In the genomic region with DNA sequence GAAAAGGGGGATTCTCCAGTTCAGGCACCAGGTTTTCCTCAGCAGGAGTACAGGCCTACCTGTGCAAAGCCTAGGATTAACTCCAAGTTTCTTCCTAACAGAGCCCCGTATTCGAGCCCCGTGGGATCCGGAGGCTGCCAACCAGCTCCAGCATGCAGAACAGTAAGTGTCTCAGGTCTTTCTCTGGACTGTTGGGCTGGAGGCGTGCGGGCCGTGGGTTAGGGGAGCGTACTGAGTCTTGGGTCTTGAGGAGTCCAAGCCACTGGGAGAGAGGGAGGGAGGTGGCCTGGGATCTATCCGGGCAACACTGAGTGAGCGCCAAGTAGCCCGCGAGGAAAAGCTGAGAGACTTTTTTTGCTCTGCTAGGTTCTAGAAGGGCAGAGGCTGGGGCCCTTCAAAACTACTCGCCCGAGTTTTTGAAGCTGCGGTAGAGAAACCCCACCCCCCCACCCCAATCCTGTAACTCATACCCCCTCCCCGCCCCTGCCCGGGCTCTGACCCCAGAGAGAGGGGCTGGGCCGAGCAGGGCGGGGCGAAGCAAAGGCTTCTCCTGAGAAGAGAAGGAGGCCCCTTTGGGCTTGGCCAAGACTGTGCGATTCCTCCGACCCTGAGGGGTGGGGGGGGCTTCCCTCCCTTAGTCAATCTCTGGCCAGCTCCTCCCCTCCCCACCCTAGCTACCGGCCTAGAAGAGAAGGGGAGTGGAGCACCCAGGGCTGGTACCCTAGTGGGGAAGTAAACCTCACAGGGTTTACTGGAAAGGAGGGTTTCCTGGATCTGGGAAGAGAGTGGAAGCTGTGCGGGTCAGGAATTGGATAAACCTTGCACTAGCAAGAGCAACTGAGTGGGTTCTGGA, we compare ENCODE assay signal across 10 mouse cellular contexts. TPM values are rescaled to one million over a fixed set of nuclear protein-coding genes. Genes with fewer than 3 reads are reported as not detected.
DNase-seq lines count a peak whose midpoint lies in the region; ATAC-seq and TF ChIP-seq lines count a peak whose summit lies in the region.
"Had no signal": no experiment of that assay in that cellular context is flagged by ENCODE, and none has a peak within 500 bp of the region (broad histone marks: within the 10 kb centered on the region; RNA-seq: fewer than 3 reads in every experiment).

No protein-coding gene starts in this region.

- H3K27me3 ChIP-seq in lung, embryonic 14.5 days (ENCODE audit: insufficient read depth, low read length) = peaks cover 96% of the 10 kb centered on the region
- peaks cover 98% of the 10 kb centered on the region for H3K27me3 ChIP-seq in embryonic facial prominence, embryonic 14.5 days (replicated peaks; ENCODE audit: control insufficient read depth, insufficient read depth, low read length)
- H3K27me3 ChIP-seq in limb, embryonic 10.5 days (ENCODE audit: low read depth, poor library complexity, severe bottlenecking) = peaks cover 100% of the 10 kb centered on the region
- peaks cover 86% of the 10 kb centered on the region for H3K27me3 ChIP-seq in stomach, embryonic 16.5 days (ENCODE audit: control insufficient read depth, insufficient read depth, low read length)

- H3K36me3 ChIP-seq in lung, embryonic 14.5 days (ENCODE audit: insufficient read depth) = no peaks in the 10 kb centered on the region
- no peaks in the 10 kb centered on the region for H3K36me3 ChIP-seq in embryonic facial prominence, embryonic 14.5 days (ENCODE audit: control insufficient read depth, insufficient read depth, low read length)
- H3K36me3 ChIP-seq in limb, embryonic 10.5 days = no peaks in the 10 kb centered on the region
- no peaks in the 10 kb centered on the region for H3K36me3 ChIP-seq in stomach, embryonic 16.5 days (ENCODE audit: control insufficient read depth, insufficient read depth, low read length)

- no peak for TF ChIP-seq POLR2A in lung, adult 2 months (IDR thresholded peaks at IDR 0.05; ENCODE audit: borderline replicate concordance, extremely low read depth, low read depth, low read length)

- H3K4me3 ChIP-seq in lung, embryonic 14.5 days (ENCODE audit: low read depth, low read length) = no peak overlapping the region
- no peak overlapping the region for H3K4me3 ChIP-seq in lung, adult 2 months (replicated peaks; ENCODE audit: extremely low read depth, low read depth, low read length)
- peak overlapping the region; percentile 2; the same call in 1 of the 2 replicates for H3K4me3 ChIP-seq in embryonic facial prominence, embryonic 14.5 days (ENCODE audit: low read depth, low read length)
- no peak overlapping the region for H3K4me3 ChIP-seq in limb, embryonic 10.5 days
- no peak overlapping the region for H3K4me3 ChIP-seq in stomach, embryonic 16.5 days (replicated peaks; ENCODE audit: low read length)

- no peaks in the 10 kb centered on the region for H3K9me3 ChIP-seq in lung, embryonic 14.5 days (ENCODE audit: low read depth, low read length)
- no peaks in the 10 kb centered on the region for H3K9me3 ChIP-seq in embryonic facial prominence, embryonic 14.5 days (ENCODE audit: control insufficient read depth, low read length)
- H3K9me3 ChIP-seq in limb, embryonic 10.5 days (replicated peaks) = no peaks in the 10 kb centered on the region
- H3K9me3 ChIP-seq in stomach, embryonic 16.5 days (replicated peaks; ENCODE audit: control insufficient read depth, low read length) = no peaks in the 10 kb centered on the region

- DNase-seq in lung, embryonic 14.5 days = no peak
- DNase-seq in lung, adult 2 months = no peak
- peak; percentile 81 for DNase-seq in embryonic facial prominence, embryonic 14.5 days (ENCODE audit: low spot score)
- DNase-seq in limb, embryonic 10.5 days (ENCODE audit: low spot score) = peak; percentile 55
- no peak for DNase-seq in spleen, adult 12 weeks (ENCODE audit: low spot score)
- no peak for DNase-seq in thymus, postnatal 10 days (ENCODE audit: low spot score in 2 of 2)
- no peak for DNase-seq in urinary bladder, postnatal 14 days (ENCODE audit: low spot score)
- DNase-seq: kidney, postnatal 36 days had no signal

- no peaks in the 10 kb centered on the region for H3K4me1 ChIP-seq in lung, embryonic 14.5 days (ENCODE audit: insufficient read depth)
- H3K4me1 ChIP-seq in lung, adult 2 months (ENCODE audit: control insufficient read depth, insufficient read depth, low read length) = peaks cover 7% of the 10 kb centered on the region; the same call in 1 of the 2 replicates
- H3K4me1 ChIP-seq in embryonic facial prominence, embryonic 14.5 days (ENCODE audit: control insufficient read depth, insufficient read depth, low read length) = 0 out of 2 replicates have a peak, but pooled peaks cover 4% of the 10 kb centered on the region
- H3K4me1 ChIP-seq in limb, embryonic 10.5 days = peaks cover 40% of the 10 kb centered on the region
- 0 out of 2 replicates have a peak, but pooled peaks cover 7% of the 10 kb centered on the region for H3K4me1 ChIP-seq in stomach, embryonic 16.5 days (ENCODE audit: control insufficient read depth, insufficient read depth, low read length)

- no peak for TF ChIP-seq CTCF in lung, embryonic 14.5 days (IDR thresholded peaks at IDR 0.05; ENCODE audit: low read depth)
- no peak for TF ChIP-seq CTCF in lung, adult 2 months (IDR thresholded peaks at IDR 0.05; ENCODE audit: insufficient read depth, low read length)

- peak; percentile 19; the same call in 1 of the 2 replicates for ATAC-seq in lung, embryonic 14.5 days (ENCODE audit: insufficient read depth)
- peak; percentile 87 for ATAC-seq in embryonic facial prominence, embryonic 14.5 days (ENCODE audit: low read depth)
- peak; percentile 30; the same call in 1 of the 2 replicates for ATAC-seq in stomach, embryonic 16.5 days (ENCODE audit: insufficient read depth, low FRiP score)

- no peak overlapping the region for H3K4me2 ChIP-seq in lung, embryonic 14.5 days
- peak overlapping the region; percentile 1; the same call in 1 of the 2 replicates for H3K4me2 ChIP-seq in embryonic facial prominence, embryonic 14.5 days (ENCODE audit: low read depth, low read length)
- H3K4me2 ChIP-seq in stomach, embryonic 16.5 days (ENCODE audit: low read depth, low read length) = no peak overlapping the region

- no peak overlapping the region for H3K9ac ChIP-seq in lung, embryonic 14.5 days
- H3K9ac ChIP-seq in embryonic facial prominence, embryonic 14.5 days (ENCODE audit: low read depth, low read length) = no peak overlapping the region
- no peak overlapping the region for H3K9ac ChIP-seq in stomach, embryonic 16.5 days (ENCODE audit: low read length)

- no peak overlapping the region for H3K27ac ChIP-seq in lung, embryonic 14.5 days (ENCODE audit: low read depth)
- no peak overlapping the region for H3K27ac ChIP-seq in embryonic facial prominence, embryonic 14.5 days (replicated peaks; ENCODE audit: low read depth, low read length)
- no peak overlapping the region for H3K27ac ChIP-seq in limb, embryonic 10.5 days
- H3K27ac ChIP-seq in stomach, embryonic 16.5 days (ENCODE audit: low read length) = no peak overlapping the region
- H3K27ac ChIP-seq: macrophage had no signal

- WGBS in lung, embryonic 14.5 days = 2% methylated on average over 24 of the region's 24 CpGs
- 4% methylated on average over 24 of the region's 24 CpGs for WGBS in lung, adult 2 months
- 2% methylated on average over 18 of the region's 24 CpGs for WGBS in embryonic facial prominence, embryonic 14.5 days
- WGBS in limb, embryonic 10.5 days = under 1% methylated on average over 24 of the region's 24 CpGs
- 2% methylated on average over 24 of the region's 24 CpGs for WGBS in stomach, embryonic 16.5 days

RNA-seq across cellular contexts. Expression of a gene that starts 11.7 kb away (rescaled TPM):
- polyA plus RNA-seq in lung, embryonic 14.5 days (2014; fragmentation: Nextera tagmentation; extraction: Ambion mirVana) = 0.08 TPM in 1 of 2 replicates, not detected in the other
- polyA plus RNA-seq in lung, adult 2 months (2012; rRNA removed) = not detected in 2 replicates
- polyA plus RNA-seq in embryonic facial prominence, embryonic 14.5 days (2014; fragmentation: Nextera tagmentation; extraction: Ambion mirVana) = 1.8 and 2.6 TPM in 2 replicates
- 0.09 and 0.15 TPM in 2 replicates for polyA plus RNA-seq in limb, embryonic 10.5 days (2016; fragmentation: Nextera tagmentation; extraction: Ambion mirVana)
- 1.4 and 1.7 TPM in 2 replicates for polyA plus RNA-seq in stomach, embryonic 16.5 days (2015; fragmentation: Nextera tagmentation; extraction: Ambion mirVana)
- polyA plus RNA-seq: macrophage had no signal

Comparison
In these comparisons a context has a peak if more than half of its experiments do, and no peak if none do; other contexts are left out.
1. ATAC-seq: peak in every context shown above with its lines; median percentile 87 in embryonic facial prominence, embryonic 14.5 days; 30 in stomach, embryonic 16.5 days; 19 in lung, embryonic 14.5 days.
2. DNase-seq: peak in embryonic facial prominence, embryonic 14.5 days (single experiment) and limb, embryonic 10.5 days (single experiment); none in lung, embryonic 14.5 days (single experiment), lung, adult 2 months (single experiment), spleen, adult 12 weeks (single experiment), thymus, postnatal 10 days (0 of 2) and urinary bladder, postnatal 14 days (single experiment).